Mouse (Mus musculus): Measurements from ENCODE around the gene Ryk. TPM values are rescaled to one million over a fixed set of nuclear protein-coding genes. Genes with fewer than 3 reads are reported as not detected.

Ryk gene
- polyA plus RNA-seq, 1 experiment, result 6.8 TPM

GRCm38 (mm10) chr9:102840792-102841778 lies 6.4 kb downstream of the Ryk start:
- Histone ChIP-seq H3K4me1 (ENCODE audit: control insufficient read depth, insufficient read depth, insufficient read length) (no peaks in the 10 kb centered on the region), H3K27me3 (ENCODE audit: control insufficient read depth, insufficient read depth, low read length) (no peaks in the 10 kb centered on the region), H3K27ac (ENCODE audit: insufficient read depth, low read length) (no peak overlapping the region), H3K4me3 (ENCODE audit: extremely low read depth, insufficient read depth, insufficient read length) (no peak overlapping the region), H3K36me3 (ENCODE audit: control insufficient read depth, insufficient read depth, low read length) (no peaks in the 10 kb centered on the region)
- 41% methylated on average over 16 of the region's 16 CpGs for WGBS
- TF ChIP-seq CTCF (IDR thresholded peaks at IDR 0.05; ENCODE audit: extremely low read depth, insufficient read depth, insufficient read length, insufficient replicate concordance) (no peak), POLR2A (IDR thresholded peaks at IDR 0.05; ENCODE audit: low read depth, low read length) (no peak)
- DNase-seq (ENCODE audit: low read depth in 1 of 2, low spot score in 2 of 2), result no peak

DNA sequence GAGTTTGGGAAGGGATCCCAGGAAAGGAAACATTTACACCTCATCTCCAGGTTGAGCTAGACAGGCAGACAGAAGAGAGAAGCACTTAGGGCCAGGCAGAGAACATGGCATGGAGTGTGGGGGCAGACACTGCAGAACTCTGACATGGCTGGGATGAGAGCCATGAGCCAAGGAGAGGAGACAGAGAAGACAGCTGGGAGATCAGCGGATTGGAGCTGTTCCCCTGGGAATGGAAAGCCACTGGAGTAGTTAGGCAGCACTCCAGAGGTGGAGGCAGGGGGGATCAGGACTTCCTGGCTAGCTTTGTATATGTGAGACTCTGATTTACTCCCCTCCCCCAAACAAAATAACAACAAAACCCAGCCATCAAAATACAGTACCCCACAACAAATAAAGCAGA lies 7.1 kb downstream of the Ryk start:
- Histone ChIP-seq H3K27me3 (ENCODE audit: control insufficient read depth, insufficient read depth, low read length) (no peaks in the 10 kb centered on the region), H3K4me3 (ENCODE audit: extremely low read depth, insufficient read depth, insufficient read length) (no peak overlapping the region), H3K4me1 (ENCODE audit: control insufficient read depth, insufficient read depth, insufficient read length) (no peaks in the 10 kb centered on the region), H3K27ac (ENCODE audit: insufficient read depth, low read length) (0 out of 2 replicates have a peak overlapping the region, but pooled peaks have one; percentile 17), H3K36me3 (ENCODE audit: control insufficient read depth, insufficient read depth, low read length) (no peaks in the 10 kb centered on the region)
- 77% methylated on average over 1 of the region's 1 CpGs for WGBS
- DNase-seq (ENCODE audit: low read depth in 1 of 2, low spot score in 2 of 2), result no peak
- TF ChIP-seq CTCF (IDR thresholded peaks at IDR 0.05; ENCODE audit: extremely low read depth, insufficient read depth, insufficient read length, insufficient replicate concordance), result no peak
- TF ChIP-seq POLR2A (IDR thresholded peaks at IDR 0.05; ENCODE audit: low read depth, low read length), result no peak

DNA sequence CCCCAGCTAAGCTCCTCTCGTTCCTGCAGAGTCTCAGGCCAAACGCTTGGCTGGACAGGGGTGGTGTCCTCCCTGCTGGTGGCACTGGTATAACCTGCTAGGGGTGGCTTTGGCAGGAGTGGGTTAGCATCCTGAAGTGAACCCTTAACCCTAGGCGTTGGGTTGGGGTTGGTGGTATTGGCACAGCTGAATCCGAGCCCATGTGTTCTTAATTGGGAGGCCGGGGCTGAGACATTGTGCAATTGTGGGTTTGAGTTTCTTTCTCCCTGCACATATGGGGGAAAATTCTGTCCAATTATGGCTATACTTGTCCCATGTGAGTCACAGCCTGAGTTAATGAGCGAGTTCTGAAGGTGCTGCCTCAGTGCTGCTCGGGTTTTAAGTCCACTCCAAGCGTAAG lies 7.8 kb downstream of the Ryk start:
- TF ChIP-seq POLR2A (IDR thresholded peaks at IDR 0.05; ENCODE audit: low read depth, low read length) (no peak), CTCF (IDR thresholded peaks at IDR 0.05; ENCODE audit: extremely low read depth, insufficient read depth, insufficient read length, insufficient replicate concordance) (no peak)
- no peak overlapping the region for H3K4me3 ChIP-seq (ENCODE audit: extremely low read depth, insufficient read depth, insufficient read length)
- H3K27ac ChIP-seq (ENCODE audit: insufficient read depth, low read length), result no peak overlapping the region
- WGBS, result 83% methylated on average over 8 of the region's 8 CpGs
- no peaks in the 10 kb centered on the region for H3K27me3 ChIP-seq (ENCODE audit: control insufficient read depth, insufficient read depth, low read length)
- no peak for DNase-seq (ENCODE audit: low read depth in 1 of 2, low spot score in 2 of 2)
- no peaks in the 10 kb centered on the region for H3K36me3 ChIP-seq (ENCODE audit: control insufficient read depth, insufficient read depth, low read length)
- H3K4me1 ChIP-seq (ENCODE audit: control insufficient read depth, insufficient read depth, insufficient read length), result no peaks in the 10 kb centered on the region

- no peaks in the 10 kb centered on the region for H3K36me3 ChIP-seq (ENCODE audit: control insufficient read depth, insufficient read depth, low read length)
- H3K27ac ChIP-seq (ENCODE audit: insufficient read depth, low read length), result no peak overlapping the region
- no peak overlapping the region for H3K4me3 ChIP-seq (ENCODE audit: extremely low read depth, insufficient read depth, insufficient read length)
- TF ChIP-seq POLR2A (IDR thresholded peaks at IDR 0.05; ENCODE audit: low read depth, low read length) (no peak), CTCF (IDR thresholded peaks at IDR 0.05; ENCODE audit: extremely low read depth, insufficient read depth, insufficient read length, insufficient replicate concordance) (no peak)
- DNase-seq (ENCODE audit: low read depth in 1 of 2, low spot score in 2 of 2), result no peak
- no peaks in the 10 kb centered on the region for H3K27me3 ChIP-seq (ENCODE audit: control insufficient read depth, insufficient read depth, low read length)
- no peaks in the 10 kb centered on the region for H3K4me1 ChIP-seq (ENCODE audit: control insufficient read depth, insufficient read depth, insufficient read length)
- 81% methylated on average over 4 of the region's 4 CpGs for WGBS
These were observed 8.9 kb downstream of the Ryk start for GRCm38 (mm10) chr9:102843577-102843976.

DNA sequence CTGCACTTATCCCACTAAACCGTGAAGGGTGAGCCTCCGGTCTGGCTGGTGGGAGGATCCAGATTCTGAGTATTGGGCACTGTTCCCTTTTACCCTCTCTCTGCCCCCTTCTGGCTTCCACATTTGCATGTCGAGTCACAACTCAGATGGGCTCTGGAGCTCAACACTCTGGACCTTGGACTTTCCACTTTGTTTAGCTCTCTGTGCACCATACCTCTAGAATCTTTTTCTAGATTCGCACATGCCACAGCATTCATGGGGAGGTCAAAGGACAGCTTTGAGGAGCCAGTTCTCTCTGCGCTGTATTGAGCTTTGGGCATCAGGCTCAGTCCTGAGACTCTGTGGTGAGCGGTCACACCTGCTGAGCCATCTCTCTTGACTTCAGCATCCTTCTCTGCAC lies 11.1 kb downstream of the Ryk start:
- 84% methylated on average over 6 of the region's 6 CpGs for WGBS
- Histone ChIP-seq H3K4me1 (ENCODE audit: control insufficient read depth, insufficient read depth, insufficient read length) (no peaks in the 10 kb centered on the region), H3K4me3 (ENCODE audit: extremely low read depth, insufficient read depth, insufficient read length) (no peak overlapping the region), H3K27me3 (ENCODE audit: control insufficient read depth, insufficient read depth, low read length) (no peaks in the 10 kb centered on the region), H3K36me3 (ENCODE audit: control insufficient read depth, insufficient read depth, low read length) (no peaks in the 10 kb centered on the region), H3K27ac (ENCODE audit: insufficient read depth, low read length) (no peak overlapping the region)
- TF ChIP-seq POLR2A (IDR thresholded peaks at IDR 0.05; ENCODE audit: low read depth, low read length), result no peak
- no peak for DNase-seq (ENCODE audit: low read depth in 1 of 2, low spot score in 2 of 2)

DNA sequence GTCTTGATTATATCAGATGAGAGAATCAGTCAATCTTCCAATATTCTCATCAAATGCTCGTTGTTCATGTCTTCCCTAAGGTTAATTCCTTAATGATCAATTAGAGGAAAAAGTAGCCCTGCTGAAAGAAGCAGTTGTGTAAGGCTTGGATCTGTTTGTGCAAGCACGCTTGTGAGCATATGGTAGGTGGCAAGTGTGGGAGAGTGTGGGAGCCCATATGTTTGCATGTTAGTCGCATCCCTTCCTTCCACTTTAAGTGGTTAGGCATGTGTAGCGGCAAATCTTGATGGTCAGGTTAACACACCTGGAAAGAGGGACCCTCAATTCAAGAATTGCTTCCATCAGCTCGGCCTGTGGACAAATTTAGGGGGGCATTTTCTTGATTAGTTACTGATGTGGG lies 11.6 kb downstream of the Ryk start:
- DNase-seq (ENCODE audit: low read depth in 1 of 2, low spot score in 2 of 2), result no peak
- WGBS, result 93% methylated on average over 5 of the region's 5 CpGs

More for the DNA sequence above, 11.6 kb downstream of the Ryk start:
- no peaks in the 10 kb centered on the region for H3K4me1 ChIP-seq (ENCODE audit: control insufficient read depth, insufficient read depth, insufficient read length)
- TF ChIP-seq POLR2A (IDR thresholded peaks at IDR 0.05; ENCODE audit: low read depth, low read length), result no peak
- no peak for TF ChIP-seq CTCF (IDR thresholded peaks at IDR 0.05; ENCODE audit: extremely low read depth, insufficient read depth, insufficient read length, insufficient replicate concordance)
- no peaks in the 10 kb centered on the region for H3K36me3 ChIP-seq (ENCODE audit: control insufficient read depth, insufficient read depth, low read length)
- no peaks in the 10 kb centered on the region for H3K27me3 ChIP-seq (ENCODE audit: control insufficient read depth, insufficient read depth, low read length)
- H3K4me3 ChIP-seq (ENCODE audit: extremely low read depth, insufficient read depth, insufficient read length), result no peak overlapping the region
- H3K27ac ChIP-seq (ENCODE audit: insufficient read depth, low read length), result no peak overlapping the region

All from spleen, adult 2 months (tissue).